Mouse (Mus musculus) stomach, embryonic 16.5 days (tissue): ENCODE measurements around the gene 2310022A10Rik. TPM values are rescaled to one million over a fixed set of nuclear protein-coding genes. Genes with fewer than 3 reads are reported as not detected.
A peak's percentile ranks its signal among the peaks of the same experiment; 100 is the strongest.

Experiments used
- ATAC-seq: fragments of 200-750 bp; cut with Nextera tagmentation; 2 replicates; pipeline ENCODE4 v1.8.0; 2017; ENCODE audit warnings: moderate number of reproducible peaks, moderate TSS enrichment; ENCODE audit not compliant: insufficient read depth, low FRiP score
- H3K27ac ChIP-seq: fragments of 300-500 bp; sonication (generic); 2 replicates; pipeline ENCODE4 v1.5.1; 2014; ENCODE audit warnings: low read length
- H3K27me3 ChIP-seq: fragments of 300-500 bp; sonication (generic); 2 replicates; pipeline ENCODE4 v1.6.1; 2014; ENCODE audit warnings: low read length, control low read depth, mixed read lengths; ENCODE audit not compliant: control insufficient read depth, insufficient read depth
- H3K36me3 ChIP-seq: fragments of 300-500 bp; sonication (generic); 2 replicates; pipeline ENCODE4 v1.6.1; 2014; ENCODE audit warnings: low read length; ENCODE audit not compliant: control insufficient read depth, insufficient read depth
- H3K4me1 ChIP-seq: fragments of 300-500 bp; sonication (generic); 2 replicates; pipeline ENCODE4 v1.6.1; 2014; ENCODE audit warnings: low read length, control low read depth, mixed read lengths; ENCODE audit not compliant: control insufficient read depth, insufficient read depth
- H3K4me2 ChIP-seq: fragments of 300-500 bp; sonication (generic); 2 replicates; pipeline ENCODE4 v1.6.1; 2014; ENCODE audit warnings: low read depth, low read length, mixed read lengths
- H3K4me3 ChIP-seq: fragments of 300-500 bp; sonication (generic); replicated peaks from 2 replicates; pipeline ENCODE4 v1.5.1; 2014; ENCODE audit warnings: mild to moderate bottlenecking, low read length
- H3K9ac ChIP-seq: fragments of 300-500 bp; sonication (generic); 2 replicates; pipeline ENCODE4 v1.6.1; 2014; ENCODE audit warnings: low read length
- H3K9me3 ChIP-seq: fragments of 300-500 bp; sonication (generic); replicated peaks from 2 replicates; pipeline ENCODE4 v1.6.1; 2016; ENCODE audit warnings: low read length, control low read depth; ENCODE audit not compliant: control insufficient read depth
- WGBS: fragments of 180-500 bp; shearing (Covaris S2); extraction: QIAGEN DNeasy Blood & Tissue Kit; methylation state at CpG from one replicate; pipeline ENCODE4 v1.1.7; 2014; 5-methylcytosine and 5-hydroxymethylcytosine counted together
- polyA plus RNA-seq: library from polyadenylated mRNA; unstranded; fragments of >200 nt; fragmentation: Nextera tagmentation; extraction: Ambion mirVana; gene quantifications from 2 replicates; pipeline ENCODE4 v1.2.1, GENCODE M21; 2015

2310022A10Rik gene
- polyA plus RNA-seq, 1 experiment from 2014 or later, result 25.6 TPM

DNA sequence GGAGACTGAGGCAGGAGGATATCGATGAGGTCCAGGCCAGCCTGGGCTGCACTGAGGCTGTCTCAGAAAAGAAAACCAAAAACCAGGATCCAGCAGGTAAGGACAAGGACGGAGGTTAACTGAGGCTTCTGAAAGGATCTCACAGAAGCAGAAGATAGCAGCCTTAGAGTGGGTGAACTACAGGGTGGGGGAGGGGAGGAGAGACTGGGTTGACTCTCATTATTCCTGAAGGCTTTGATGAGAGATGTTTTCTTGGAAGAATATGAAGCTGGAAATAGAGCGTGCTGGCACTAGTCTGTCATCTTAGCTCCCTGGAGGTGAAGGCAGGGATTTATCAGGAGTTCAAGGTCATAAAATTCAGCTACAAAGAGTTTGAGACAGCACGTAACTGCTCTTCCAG is 9.2 kb upstream of the 2310022A10Rik start:
- H3K4me1 ChIP-seq, result peaks cover 15% of the 10 kb centered on the region

DNA sequence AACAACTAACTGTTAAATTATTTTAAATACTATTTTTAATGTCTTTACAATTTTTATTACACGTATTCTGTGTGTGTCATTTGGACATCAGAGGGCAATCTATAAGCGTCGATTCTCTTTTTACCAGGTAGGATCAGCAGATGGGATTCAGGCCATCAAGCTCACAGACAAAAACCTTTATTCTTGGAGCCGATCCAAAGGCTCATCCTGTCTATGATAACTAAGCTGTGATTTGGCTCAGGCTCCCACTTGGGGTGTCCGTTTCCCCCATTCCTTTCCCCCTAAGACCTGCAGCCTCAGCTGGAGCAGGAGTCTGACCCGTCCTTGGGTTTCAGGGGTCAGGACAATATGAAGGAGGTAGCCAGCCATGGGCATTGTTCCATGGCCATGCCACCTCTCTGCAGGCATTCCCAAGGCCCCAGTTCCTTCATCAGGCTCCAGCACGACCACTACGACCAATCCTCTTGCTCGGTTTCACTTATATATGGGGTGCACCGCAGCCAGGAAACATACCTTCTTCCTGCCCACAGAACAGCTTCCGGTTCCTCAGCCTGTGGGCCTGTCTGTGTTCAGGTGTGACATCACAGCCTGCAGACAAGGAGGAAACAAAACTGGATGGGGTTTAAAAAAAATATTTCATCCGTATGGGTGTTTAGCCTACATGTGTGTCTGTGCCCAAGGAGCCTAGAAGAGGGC is 8.2 kb upstream of the 2310022A10Rik start:
- Histone ChIP-seq H3K4me3 (no peak overlapping the region), H3K9ac (no peak overlapping the region), H3K4me1 (peaks cover 15% of the 10 kb centered on the region), H3K9me3 (no peaks in the 10 kb centered on the region), H3K4me2 (no peak overlapping the region), H3K36me3 (no peaks in the 10 kb centered on the region), H3K27ac (no peak overlapping the region), H3K27me3 (no peaks in the 10 kb centered on the region)
- ATAC-seq, result no peak
- 73% methylated on average over 12 of the region's 12 CpGs for WGBS

More for the DNA sequence above, 9.2 kb upstream of the 2310022A10Rik start:
- no peak overlapping the region for H3K4me2 ChIP-seq
- no peaks in the 10 kb centered on the region for H3K36me3 ChIP-seq
- peak overlapping the region; percentile 49; the same call in 1 of the 2 replicates for H3K27ac ChIP-seq
- WGBS, result 82% methylated on average over 4 of the region's 4 CpGs
- H3K9ac ChIP-seq, result no peak overlapping the region; the same call in 1 of the 2 replicates
- no peaks in the 10 kb centered on the region for H3K27me3 ChIP-seq
- H3K4me3 ChIP-seq, result no peak overlapping the region
- no peaks in the 10 kb centered on the region for H3K9me3 ChIP-seq
- no peak for ATAC-seq

DNA sequence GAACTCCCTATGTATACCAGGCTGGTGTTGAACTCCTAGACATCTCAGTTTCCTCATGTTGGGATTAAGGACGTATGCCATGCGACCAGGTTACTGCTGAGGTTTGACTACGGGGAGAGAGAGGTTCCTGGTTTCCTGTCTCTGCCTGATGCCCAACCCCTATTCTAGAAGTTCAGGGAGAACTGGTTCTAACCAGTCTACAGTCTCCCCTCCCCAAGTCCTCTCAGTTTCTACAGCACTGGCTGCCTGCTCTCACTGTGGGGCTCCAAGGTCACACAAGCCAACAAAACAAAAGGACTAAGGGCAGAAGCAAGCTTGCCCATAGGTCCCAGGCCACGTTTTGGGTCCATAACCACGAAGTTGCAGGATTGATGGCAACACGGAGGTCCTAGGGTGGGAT is 3.4 kb upstream of the 2310022A10Rik start:
- Histone ChIP-seq H3K9ac (peak overlapping the region; percentile 31; the same call in 1 of the 2 replicates), H3K27ac (no peak overlapping the region), H3K4me2 (no peak overlapping the region), H3K27me3 (no peaks in the 10 kb centered on the region), H3K4me1 (peaks cover 4% of the 10 kb centered on the region; the same call in 1 of the 2 replicates), H3K9me3 (no peaks in the 10 kb centered on the region), H3K4me3 (no peak overlapping the region), H3K36me3 (no peaks in the 10 kb centered on the region)
- 65% methylated on average over 6 of the region's 6 CpGs for WGBS
- no peak for ATAC-seq

DNA sequence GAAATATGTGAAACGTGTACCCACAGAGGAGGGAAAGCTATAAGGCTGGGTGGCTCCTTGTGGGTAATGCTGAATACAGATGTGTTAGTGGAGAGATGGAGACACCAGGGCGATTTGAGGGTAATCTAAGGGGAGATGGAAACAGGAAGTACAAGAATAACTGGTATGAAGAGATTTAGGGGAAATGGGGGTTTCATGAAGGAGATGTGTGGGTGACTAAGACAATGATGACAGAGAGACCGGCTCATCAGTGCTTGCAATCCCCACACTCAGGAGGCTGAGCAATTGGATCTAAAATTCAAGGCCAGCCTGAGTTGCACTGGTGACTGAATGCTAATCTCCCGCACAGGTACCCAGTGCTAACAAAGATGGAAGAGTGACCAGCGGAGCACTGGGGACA is 963 bp upstream of the 2310022A10Rik start:
- peak overlapping the region; percentile 75 for H3K9ac ChIP-seq
- no peaks in the 10 kb centered on the region for H3K36me3 ChIP-seq
- 50% methylated on average over 5 of the region's 5 CpGs for WGBS
- H3K27ac ChIP-seq, result no peak overlapping the region
- peak overlapping the region; percentile 92 for H3K4me2 ChIP-seq
- H3K9me3 ChIP-seq, result no peaks in the 10 kb centered on the region
- no peak for ATAC-seq
- peaks cover 4% of the 10 kb centered on the region; the same call in 1 of the 2 replicates for H3K4me1 ChIP-seq
- no peaks in the 10 kb centered on the region for H3K27me3 ChIP-seq
- H3K4me3 ChIP-seq, result peak overlapping the region; percentile 95

DNA sequence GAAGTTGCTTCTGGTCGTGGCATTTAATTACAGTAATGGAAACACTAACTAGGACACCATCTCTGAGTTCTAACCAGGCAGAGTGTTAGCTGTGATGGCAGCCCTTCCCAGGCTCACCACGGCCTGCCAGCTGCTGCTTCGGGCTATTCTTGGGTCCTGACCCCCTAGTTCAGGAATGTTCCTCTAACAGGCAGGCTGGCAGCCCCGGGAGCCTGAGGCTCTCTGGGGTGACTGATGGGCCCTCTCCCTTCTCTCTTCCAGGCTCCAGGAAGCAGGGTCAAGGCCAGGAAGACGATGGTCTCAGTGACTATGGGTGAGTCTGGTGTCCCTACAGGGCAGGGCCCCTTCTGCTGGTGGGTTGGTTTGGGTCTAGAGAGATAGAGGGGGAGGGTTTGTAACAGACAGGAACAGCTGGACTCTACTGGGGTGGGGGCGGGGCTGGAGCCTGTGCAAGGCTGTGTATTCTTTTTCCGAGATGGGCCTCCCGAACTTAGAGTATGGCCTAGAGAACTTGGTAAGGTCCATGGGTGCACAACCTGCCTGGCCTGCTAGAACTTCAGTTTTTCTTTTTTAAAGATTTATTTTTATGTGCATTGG is 7.4 kb downstream of the 2310022A10Rik start:
- no peak overlapping the region for H3K27ac ChIP-seq
- no peaks in the 10 kb centered on the region for H3K9me3 ChIP-seq
- H3K36me3 ChIP-seq, result peaks cover 3% of the 10 kb centered on the region; the same call in 1 of the 2 replicates
- ATAC-seq, result no peak
- no peak overlapping the region for H3K4me2 ChIP-seq
- H3K4me3 ChIP-seq, result no peak overlapping the region
- no peaks in the 10 kb centered on the region for H3K4me1 ChIP-seq
- 52% methylated on average over 8 of the region's 8 CpGs for WGBS
- H3K27me3 ChIP-seq, result no peaks in the 10 kb centered on the region
- H3K9ac ChIP-seq, result no peak overlapping the region

DNA sequence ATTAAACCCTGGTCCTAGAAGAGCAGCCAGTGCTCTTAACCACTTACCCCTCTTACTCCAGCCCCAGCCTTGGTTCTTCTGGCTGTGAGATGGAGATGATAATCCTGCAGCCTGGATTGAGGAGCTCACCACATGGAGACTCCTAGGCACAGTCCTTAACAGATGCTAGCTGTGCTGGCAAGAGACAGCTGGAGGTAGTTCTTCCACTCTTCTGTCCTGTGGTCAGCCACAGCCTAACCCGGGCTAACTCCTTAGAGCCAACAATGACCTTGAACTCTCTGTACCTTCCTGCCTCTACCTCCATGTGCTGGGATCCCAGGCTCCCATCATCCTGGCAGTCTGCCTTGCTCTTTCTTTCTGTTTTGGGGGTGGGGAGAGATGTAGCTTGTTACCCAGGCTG is 7.9 kb downstream of the 2310022A10Rik start:
- no peak overlapping the region for H3K9ac ChIP-seq
- no peak overlapping the region for H3K4me2 ChIP-seq
- peaks cover 3% of the 10 kb centered on the region; the same call in 1 of the 2 replicates for H3K36me3 ChIP-seq
- H3K27me3 ChIP-seq, result no peaks in the 10 kb centered on the region
- no peaks in the 10 kb centered on the region for H3K9me3 ChIP-seq
- no peaks in the 10 kb centered on the region for H3K4me1 ChIP-seq
- no peak overlapping the region for H3K4me3 ChIP-seq
- no peak for ATAC-seq
- no peak overlapping the region for H3K27ac ChIP-seq
- WGBS, result 53% methylated on average over 1 of the region's 1 CpGs

DNA sequence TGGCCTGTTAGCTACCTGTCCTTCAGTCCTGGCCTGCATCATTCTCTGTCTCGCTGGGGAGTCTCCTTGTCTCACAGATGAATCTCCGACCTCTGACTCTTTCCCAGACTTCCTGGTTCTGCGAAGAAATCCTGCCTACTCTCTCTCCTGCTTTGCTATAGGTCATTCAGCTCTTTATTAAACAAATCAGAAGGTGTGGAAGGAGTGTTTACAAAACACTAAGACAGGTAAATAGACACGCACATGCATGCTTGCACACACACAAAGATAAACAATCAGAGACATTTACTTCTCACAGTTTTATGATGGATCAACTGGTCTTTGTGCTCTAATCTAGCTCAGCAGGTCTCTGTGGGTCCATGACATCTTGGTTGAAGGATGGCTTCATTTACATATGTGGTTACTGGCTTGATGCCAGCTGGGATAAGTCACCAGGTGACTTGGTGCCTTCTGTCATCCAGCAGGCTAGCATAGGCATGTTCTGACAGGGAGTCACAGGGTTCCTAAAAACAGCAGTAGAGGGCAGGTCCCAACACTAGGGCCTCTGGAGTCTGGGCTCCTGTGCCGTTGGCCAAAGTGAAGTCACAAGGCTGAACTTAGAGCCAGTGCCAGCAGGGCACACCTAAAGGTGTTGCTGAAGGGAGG is 16.7 kb downstream of the 2310022A10Rik start:
- Histone ChIP-seq H3K36me3 (peaks cover 11% of the 10 kb centered on the region; the same call in 1 of the 2 replicates), H3K4me2 (no peak overlapping the region), H3K27me3 (no peaks in the 10 kb centered on the region), H3K27ac (peak overlapping the region; percentile 50; the same call in 1 of the 2 replicates), H3K4me3 (no peak overlapping the region), H3K4me1 (no peaks in the 10 kb centered on the region), H3K9ac (no peak overlapping the region), H3K9me3 (no peaks in the 10 kb centered on the region)
- WGBS, result 77% methylated on average over 5 of the region's 5 CpGs
- ATAC-seq, result peak; percentile 84

DNA sequence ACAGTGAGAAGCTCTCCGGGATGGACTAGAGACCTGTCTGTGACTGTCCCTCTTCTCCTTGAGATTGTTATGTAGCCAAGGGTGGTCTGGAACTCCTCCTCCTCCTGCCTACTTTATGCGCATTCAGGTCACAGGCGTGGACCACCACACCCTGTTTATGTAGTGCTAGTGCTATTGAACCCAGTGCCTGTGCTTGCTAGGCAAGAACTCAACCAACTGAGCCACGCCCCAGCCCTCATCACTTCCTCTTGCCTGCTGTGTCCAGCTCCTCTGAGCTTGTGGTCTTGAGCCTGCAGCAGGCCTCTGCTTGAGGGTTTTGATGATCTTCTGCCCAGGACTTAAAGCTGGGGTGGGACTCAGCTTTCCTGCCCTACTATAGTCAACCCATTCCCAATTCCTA is 19.1 kb downstream of the 2310022A10Rik start:
- no peak overlapping the region for H3K9ac ChIP-seq
- no peaks in the 10 kb centered on the region for H3K4me1 ChIP-seq
- no peak for ATAC-seq
- 80% methylated on average over 4 of the region's 4 CpGs for WGBS
- H3K4me3 ChIP-seq, result no peak overlapping the region
- no peak overlapping the region for H3K27ac ChIP-seq
- H3K9me3 ChIP-seq, result no peaks in the 10 kb centered on the region
- no peak overlapping the region for H3K4me2 ChIP-seq
- H3K27me3 ChIP-seq, result no peaks in the 10 kb centered on the region
- peaks cover 11% of the 10 kb centered on the region; the same call in 1 of the 2 replicates for H3K36me3 ChIP-seq
